Mouse (Mus musculus) A20 (cell line): ENCODE measurements around the gene Brpf1.
A peak's percentile ranks its signal among the peaks of the same experiment; 100 is the strongest.
"Not testable (repeated sequence)": the region's sequence is repeated elsewhere in the genome, so short reads cannot be mapped to it uniquely, and the experiment has no call there.

Source experiments
- DNase-seq: peaks from one replicate; pipeline ENCODE4 v3.0.0-alpha.2; 2011; ENCODE audit warnings: low read depth, low spot score

The Brpf1 gene

GRCm38 (mm10) chr6:113306322-113306985 lies 483 bp upstream of the Brpf1 start:
- DNase-seq: peak; percentile 100

GRCm38 (mm10) chr6:113307481-113308121 lies 664 bp downstream of the Brpf1 start:
- DNase-seq: peak; percentile 71

- peak; percentile 65 for DNase-seq
Measured at GRCm38 (mm10) chr6:113308141-113308540, 1.2 kb downstream of the Brpf1 start.

GRCm38 (mm10) chr6:113315972-113316371 lies 9.0 kb downstream of the Brpf1 start:
- DNase-seq: no peak

GRCm38 (mm10) chr6:113326533-113327315 lies 19.8 kb downstream of the Brpf1 start, which contains the start of gene Ogg1:
TSS of gene Ogg1 (plus strand) at chr6:113326972.
- DNase-seq: peak; percentile 99

- no peak for DNase-seq
Measured at GRCm38 (mm10) chr6:113329396-113329795, 22.5 kb downstream of the Brpf1 start.

GRCm38 (mm10) chr6:113330547-113330946 lies 23.6 kb downstream of the Brpf1 start:
- peak; percentile 71 for DNase-seq

GRCm38 (mm10) chr6:113331721-113332120 lies 24.8 kb downstream of the Brpf1 start:
- DNase-seq: no peak

GRCm38 (mm10) chr6:113332734-113333133 lies 25.8 kb downstream of the Brpf1 start:
- not testable (repeated sequence) for DNase-seq

GRCm38 (mm10) chr6:113333137-113333950 lies 26.4 kb downstream of the Brpf1 start:
- no peak for DNase-seq

- DNase-seq: no peak
Measured at GRCm38 (mm10) chr6:113334216-113334615, 27.3 kb downstream of the Brpf1 start.

- no peak for DNase-seq
Measured at GRCm38 (mm10) chr6:113336852-113337620, 30.1 kb downstream of the Brpf1 start.

- DNase-seq: no peak
Measured at GRCm38 (mm10) chr6:113341574-113341973, 34.6 kb downstream of the Brpf1 start.

GRCm38 (mm10) chr6:113342297-113342696 lies 35.4 kb downstream of the Brpf1 start:
- DNase-seq: no peak

GRCm38 (mm10) chr6:113343177-113344092 lies 36.5 kb downstream of the Brpf1 start, which contains the start of gene Camk1:
TSS of gene Camk1 (minus strand) at chr6:113343984.
- DNase-seq: no peak

- DNase-seq: no peak
Measured at GRCm38 (mm10) chr6:113344321-113344720, 37.4 kb downstream of the Brpf1 start.

- DNase-seq: no peak
Measured at GRCm38 (mm10) chr6:113346897-113347296, 40.0 kb downstream of the Brpf1 start.

GRCm38 (mm10) chr6:113350538-113350937 lies 43.6 kb downstream of the Brpf1 start:
- no peak for DNase-seq

- no peak for DNase-seq
Measured at GRCm38 (mm10) chr6:113351161-113351560, 44.2 kb downstream of the Brpf1 start.

GRCm38 (mm10) chr6:113351653-113352052 lies 44.7 kb downstream of the Brpf1 start:
- no peak for DNase-seq
